14 mouse cellular contexts compared by ENCODE assay signal in genomic region chr10:20004786-20005185, GRCm38 (mm10).
"Had no signal": no experiment of that assay in that cellular context is flagged by ENCODE, and none has a peak within 500 bp of the region (broad histone marks: within the 10 kb centered on the region; RNA-seq: fewer than 3 reads in every experiment).

No protein-coding gene starts in this region.

- H3K27ac ChIP-seq: liver, embryonic 14.5 days; midbrain, embryonic 10.5 days; midbrain, embryonic 12.5 days; neural tube, embryonic 12.5 days had no signal

- ATAC-seq: midbrain, embryonic 16.5 days had no signal

- DNase-seq: lung, embryonic 14.5 days; lung, postnatal 10 days; lung, postnatal 4 days; midbrain, embryonic 14.5 days; right cerebral cortex, postnatal 14 days; thymus, adult 18-20 months; thymus, postnatal 14 days; thymus, postnatal 36 days had no signal

- H3K9ac ChIP-seq: liver, embryonic 14.5 days; lung, embryonic 14.5 days; midbrain, embryonic 12.5 days; neural tube, embryonic 12.5 days had no signal

- H3K36me3 ChIP-seq: midbrain, embryonic 10.5 days; midbrain, embryonic 12.5 days; neural tube, embryonic 12.5 days had no signal

- H3K4me2 ChIP-seq: lung, embryonic 14.5 days; midbrain, embryonic 12.5 days; neural tube, embryonic 12.5 days had no signal

- H3K4me3 ChIP-seq: midbrain, embryonic 10.5 days; midbrain, embryonic 12.5 days; myocyte; neural tube, embryonic 12.5 days had no signal

- H3K9me3 ChIP-seq: midbrain, embryonic 10.5 days; midbrain, embryonic 12.5 days; neural tube, embryonic 12.5 days had no signal

- H3K27me3 ChIP-seq: neural tube, embryonic 12.5 days had no signal
